Mouse (Mus musculus): ENCODE measurements around the gene Cd163l1. TPM values are rescaled to one million over a fixed set of nuclear protein-coding genes. Genes with fewer than 3 reads are reported as not detected.

Gene Cd163l1
- polyA plus RNA-seq, 1 experiment from 2014 or later = not detected

GRCm38 (mm10) chr7:140192445-140192844, 25.6 kb upstream of the Cd163l1 start:
- H3K4me2 ChIP-seq = no peak overlapping the region
- ATAC-seq = no peak
- 51% methylated on average over 2 of the region's 2 CpGs for WGBS
- no peak overlapping the region for H3K4me3 ChIP-seq
- no peaks in the 10 kb centered on the region for H3K36me3 ChIP-seq (ENCODE audit: poor library complexity, severe bottlenecking)
- H3K27ac ChIP-seq = no peak overlapping the region
- no peak overlapping the region for H3K9ac ChIP-seq
- no peaks in the 10 kb centered on the region for H3K9me3 ChIP-seq (replicated peaks)
- no peaks in the 10 kb centered on the region for H3K4me1 ChIP-seq
- H3K27me3 ChIP-seq = no peaks in the 10 kb centered on the region

DNA sequence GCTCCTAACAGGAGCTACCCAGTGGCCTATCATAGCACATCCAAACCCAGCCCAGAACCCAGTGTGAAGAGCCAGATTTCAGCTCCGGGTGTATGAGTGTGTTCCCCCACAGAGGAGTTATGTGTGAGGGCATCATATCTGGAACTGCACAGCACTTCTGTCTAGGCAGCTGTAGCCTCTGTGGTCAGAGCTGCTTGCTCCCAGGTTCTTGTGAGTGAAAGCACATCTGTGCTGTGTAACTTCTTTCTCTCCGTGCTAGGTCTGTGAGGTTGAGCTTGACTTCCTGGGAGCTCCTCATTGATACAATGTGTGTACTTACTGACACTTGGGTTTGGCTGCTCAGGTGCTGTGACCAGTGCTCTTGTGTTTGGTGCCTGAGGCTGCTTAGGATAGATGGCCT, 25.2 kb upstream of the Cd163l1 start:
- no peak overlapping the region for H3K4me2 ChIP-seq
- no peaks in the 10 kb centered on the region for H3K4me1 ChIP-seq
- H3K27ac ChIP-seq = no peak overlapping the region
- H3K27me3 ChIP-seq = no peaks in the 10 kb centered on the region
- no peak overlapping the region for H3K4me3 ChIP-seq
- H3K9me3 ChIP-seq (replicated peaks) = no peaks in the 10 kb centered on the region
- no peak for ATAC-seq
- no peak overlapping the region for H3K9ac ChIP-seq
- 88% methylated on average over 2 of the region's 2 CpGs for WGBS
- no peaks in the 10 kb centered on the region for H3K36me3 ChIP-seq (ENCODE audit: poor library complexity, severe bottlenecking)

GRCm38 (mm10) chr7:140194031-140194430, 24.0 kb upstream of the Cd163l1 start:
- ATAC-seq = no peak
- Histone ChIP-seq H3K4me2 (no peak overlapping the region), H3K27me3 (no peaks in the 10 kb centered on the region), H3K27ac (no peak overlapping the region), H3K9ac (no peak overlapping the region), H3K36me3 (ENCODE audit: poor library complexity, severe bottlenecking) (no peaks in the 10 kb centered on the region), H3K4me3 (no peak overlapping the region), H3K9me3 (replicated peaks) (no peaks in the 10 kb centered on the region), H3K4me1 (no peaks in the 10 kb centered on the region)
- 92% methylated on average over 4 of the region's 4 CpGs for WGBS

DNA sequence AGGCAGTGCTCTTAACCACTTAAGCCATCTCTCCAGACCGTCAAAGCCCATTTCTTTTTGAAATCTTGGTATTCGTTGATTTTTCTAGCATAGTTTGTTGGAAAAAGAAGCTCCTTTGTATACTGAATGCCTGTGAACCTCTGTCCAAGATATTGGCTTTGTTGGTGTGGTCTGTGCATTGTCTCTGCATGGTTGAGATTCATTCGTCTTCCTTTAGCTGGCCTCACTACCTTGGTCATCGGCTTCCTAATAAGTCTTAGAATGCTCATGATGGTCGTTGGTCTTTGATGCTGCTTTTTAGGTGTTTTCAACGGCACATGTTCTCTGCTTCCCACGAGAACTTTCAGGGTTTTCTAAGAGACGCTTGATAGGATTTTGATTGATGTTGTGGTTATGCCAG, 22.1 kb upstream of the Cd163l1 start:
- no peaks in the 10 kb centered on the region for H3K36me3 ChIP-seq (ENCODE audit: poor library complexity, severe bottlenecking)
- H3K4me3 ChIP-seq = no peak overlapping the region
- H3K9me3 ChIP-seq (replicated peaks) = no peaks in the 10 kb centered on the region
- no peak for ATAC-seq
- H3K4me1 ChIP-seq = no peaks in the 10 kb centered on the region
- no peak overlapping the region for H3K4me2 ChIP-seq
- no peaks in the 10 kb centered on the region for H3K27me3 ChIP-seq
- H3K9ac ChIP-seq = no peak overlapping the region
- no peak overlapping the region for H3K27ac ChIP-seq
- WGBS = 86% methylated on average over 8 of the region's 8 CpGs

DNA sequence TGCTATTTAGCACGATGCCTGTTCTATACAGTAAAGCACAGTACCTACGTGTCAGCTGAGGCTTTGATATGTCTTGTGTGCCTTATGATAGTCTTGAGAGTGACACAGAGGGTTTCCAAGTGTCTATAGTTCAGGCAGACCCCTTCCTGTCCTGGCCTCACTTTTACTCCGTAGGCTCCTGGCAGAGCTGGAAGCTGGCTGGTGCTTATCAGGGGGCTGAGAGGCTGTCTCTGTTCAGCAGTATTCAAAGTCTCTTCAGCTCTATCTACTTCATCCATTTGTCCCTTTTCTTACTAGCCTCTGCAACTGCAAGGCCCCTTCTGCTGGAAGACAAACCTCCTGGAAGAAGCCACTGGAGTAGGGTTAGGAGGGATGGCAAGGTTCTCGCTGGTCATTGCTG, 17.0 kb upstream of the Cd163l1 start:
- H3K9me3 ChIP-seq (replicated peaks) = no peaks in the 10 kb centered on the region
- ATAC-seq = no peak
- H3K4me1 ChIP-seq = no peaks in the 10 kb centered on the region
- no peak overlapping the region for H3K27ac ChIP-seq
- no peaks in the 10 kb centered on the region for H3K27me3 ChIP-seq
- no peak overlapping the region for H3K4me2 ChIP-seq
- H3K36me3 ChIP-seq (ENCODE audit: poor library complexity, severe bottlenecking) = no peaks in the 10 kb centered on the region
- 90% methylated on average over 4 of the region's 4 CpGs for WGBS
- no peak overlapping the region for H3K9ac ChIP-seq
- no peak overlapping the region for H3K4me3 ChIP-seq

- H3K4me2 ChIP-seq = no peak within 1 kb of the TSS
- no peak within 1 kb of the TSS for H3K9ac ChIP-seq
- H3K4me3 ChIP-seq = no peak within 1 kb of the TSS
- H3K27ac ChIP-seq = no peak within 1 kb of the TSS
- ATAC-seq = no peak
- H3K9me3 ChIP-seq (replicated peaks) = no peaks in the 10 kb centered on the region
- H3K4me1 ChIP-seq = no peaks in the 10 kb centered on the region
- H3K36me3 ChIP-seq (ENCODE audit: poor library complexity, severe bottlenecking) = no peaks in the 10 kb centered on the region
- 0 out of 2 replicates have a peak, but pooled peaks cover 3% of the 10 kb centered on the region for H3K27me3 ChIP-seq
Observed at GRCm38 (mm10) chr7:140205864-140206263, 12.2 kb upstream of the Cd163l1 start, which contains the start of gene Olfr524. Olfr524 (minus strand) TSS chr7:140205964.

DNA sequence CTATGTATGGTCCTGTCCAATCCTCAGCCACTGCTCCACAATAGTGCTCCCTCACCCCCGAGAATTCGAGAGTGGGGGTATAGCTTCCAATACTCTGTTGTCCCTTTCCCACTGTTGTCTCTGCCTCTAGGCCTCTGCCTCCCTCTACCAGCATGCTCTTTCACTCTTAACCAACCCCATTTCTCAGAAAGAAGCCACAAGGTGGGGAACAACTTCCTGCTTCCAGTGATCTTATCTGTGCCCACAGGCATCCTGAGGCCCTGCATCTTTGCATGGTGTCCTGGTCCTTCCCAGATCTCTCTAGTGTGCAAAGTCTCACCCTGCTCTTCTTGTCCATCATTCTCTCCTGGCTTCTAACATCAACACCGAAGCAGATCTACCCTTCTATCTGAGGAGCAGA, 11.2 kb upstream of the Cd163l1 start:
- WGBS = 87% methylated on average over 3 of the region's 3 CpGs
- H3K9me3 ChIP-seq (replicated peaks) = no peaks in the 10 kb centered on the region
- H3K4me2 ChIP-seq = no peak overlapping the region
- no peaks in the 10 kb centered on the region for H3K4me1 ChIP-seq
- H3K27ac ChIP-seq = no peak overlapping the region
- H3K9ac ChIP-seq = no peak overlapping the region
- no peaks in the 10 kb centered on the region for H3K36me3 ChIP-seq (ENCODE audit: poor library complexity, severe bottlenecking)
- no peak overlapping the region for H3K4me3 ChIP-seq
- ATAC-seq = no peak
- 0 out of 2 replicates have a peak, but pooled peaks cover 3% of the 10 kb centered on the region for H3K27me3 ChIP-seq

DNA sequence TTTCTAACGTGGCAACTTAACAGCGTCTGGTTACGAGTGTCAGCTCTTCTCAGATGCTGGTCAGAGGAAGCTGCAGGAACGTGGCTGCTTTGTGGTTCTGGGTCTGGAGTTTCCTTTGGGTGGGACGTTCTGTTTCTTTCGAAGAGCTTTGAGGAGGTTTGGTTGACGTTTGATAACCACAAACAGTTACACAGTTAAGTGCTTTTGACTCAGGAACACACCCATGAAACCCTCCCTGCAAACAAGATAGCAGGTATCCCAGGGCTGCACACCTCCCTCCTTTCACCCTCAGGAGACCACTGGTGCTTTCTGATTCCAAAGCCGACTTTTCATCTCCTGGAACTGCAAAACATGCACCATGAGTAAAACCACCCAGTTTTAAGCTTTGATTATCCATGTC, 9.9 kb upstream of the Cd163l1 start:
- no peaks in the 10 kb centered on the region for H3K9me3 ChIP-seq (replicated peaks)
- H3K4me3 ChIP-seq = no peak overlapping the region
- H3K27me3 ChIP-seq = 0 out of 2 replicates have a peak, but pooled peaks cover 3% of the 10 kb centered on the region
- no peak overlapping the region for H3K4me2 ChIP-seq
- no peak overlapping the region for H3K9ac ChIP-seq
- no peak overlapping the region for H3K27ac ChIP-seq
- H3K4me1 ChIP-seq = no peaks in the 10 kb centered on the region
- no peaks in the 10 kb centered on the region for H3K36me3 ChIP-seq (ENCODE audit: poor library complexity, severe bottlenecking)
- no peak for ATAC-seq
- WGBS = 80% methylated on average over 8 of the region's 8 CpGs

DNA sequence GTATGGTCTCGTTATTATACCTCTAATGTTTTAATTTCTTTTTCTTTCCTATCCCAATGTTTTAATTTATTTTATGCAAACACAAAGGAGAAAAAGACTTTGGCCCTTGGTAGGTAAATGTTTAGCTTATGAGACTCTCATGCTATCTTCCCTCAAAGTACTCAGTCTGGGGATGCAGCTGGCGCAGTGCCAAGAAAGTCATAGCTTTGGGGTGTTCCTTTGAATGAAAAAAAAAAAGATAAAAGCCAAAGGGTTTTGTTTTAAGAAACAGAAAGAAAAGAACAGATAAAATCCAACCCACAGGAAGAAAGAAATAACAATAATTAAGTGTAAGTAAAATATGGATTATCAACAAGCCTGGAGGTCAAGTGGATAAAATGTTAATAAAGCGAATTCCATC, 9.4 kb upstream of the Cd163l1 start:
- Histone ChIP-seq H3K4me1 (no peaks in the 10 kb centered on the region), H3K27ac (no peak overlapping the region), H3K36me3 (ENCODE audit: poor library complexity, severe bottlenecking) (no peaks in the 10 kb centered on the region), H3K4me2 (no peak overlapping the region), H3K9ac (no peak overlapping the region), H3K27me3 (0 out of 2 replicates have a peak, but pooled peaks cover 3% of the 10 kb centered on the region), H3K4me3 (no peak overlapping the region), H3K9me3 (replicated peaks) (no peaks in the 10 kb centered on the region)
- WGBS = 89% methylated on average over 3 of the region's 3 CpGs
- no peak for ATAC-seq

GRCm38 (mm10) chr7:140213841-140214240, 4.2 kb upstream of the Cd163l1 start:
- H3K4me3 ChIP-seq = no peak overlapping the region
- H3K9ac ChIP-seq = no peak overlapping the region
- no peak overlapping the region for H3K4me2 ChIP-seq
- no peak overlapping the region for H3K27ac ChIP-seq
- no peaks in the 10 kb centered on the region for H3K27me3 ChIP-seq
- H3K36me3 ChIP-seq (ENCODE audit: poor library complexity, severe bottlenecking) = no peaks in the 10 kb centered on the region
- no peaks in the 10 kb centered on the region for H3K9me3 ChIP-seq (replicated peaks)
- ATAC-seq = no peak
- no peaks in the 10 kb centered on the region for H3K4me1 ChIP-seq
- WGBS = 84% methylated on average over 5 of the region's 5 CpGs

- Histone ChIP-seq H3K36me3 (ENCODE audit: poor library complexity, severe bottlenecking) (no peaks in the 10 kb centered on the region), H3K4me1 (no peaks in the 10 kb centered on the region), H3K4me2 (no peak overlapping the region), H3K9me3 (replicated peaks) (no peaks in the 10 kb centered on the region), H3K9ac (no peak overlapping the region), H3K4me3 (no peak overlapping the region), H3K27ac (no peak overlapping the region), H3K27me3 (no peaks in the 10 kb centered on the region)
- WGBS = 41% methylated on average over 1 of the region's 1 CpGs
- no peak for ATAC-seq
Observed at GRCm38 (mm10) chr7:140219268-140219667, 1.2 kb downstream of the Cd163l1 start.

DNA sequence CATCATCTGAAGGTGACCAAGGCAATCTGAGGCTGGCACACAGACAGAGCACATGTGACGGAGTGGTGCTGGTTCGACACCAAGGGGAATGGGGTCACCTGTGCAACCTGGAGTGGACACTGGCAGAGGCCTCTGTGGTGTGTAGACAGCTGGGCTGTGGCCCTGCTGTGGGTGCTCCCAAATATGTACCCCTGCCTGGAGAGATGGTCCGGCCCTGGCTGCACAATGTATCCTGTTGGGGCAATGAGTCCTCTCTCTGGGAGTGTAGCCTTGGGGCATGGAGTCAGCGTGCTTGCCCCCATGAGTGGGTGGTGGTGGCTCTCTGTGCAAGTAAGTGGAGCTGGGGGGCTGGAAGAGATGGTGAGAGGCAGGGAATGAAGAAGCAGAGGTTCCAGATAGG, 2.3 kb downstream of the Cd163l1 start:
- Histone ChIP-seq H3K27ac (no peak overlapping the region), H3K9me3 (replicated peaks) (no peaks in the 10 kb centered on the region), H3K4me3 (no peak overlapping the region), H3K27me3 (no peaks in the 10 kb centered on the region), H3K4me1 (no peaks in the 10 kb centered on the region), H3K36me3 (ENCODE audit: poor library complexity, severe bottlenecking) (no peaks in the 10 kb centered on the region), H3K4me2 (no peak overlapping the region), H3K9ac (no peak overlapping the region)
- 89% methylated on average over 4 of the region's 4 CpGs for WGBS
- ATAC-seq = no peak

DNA sequence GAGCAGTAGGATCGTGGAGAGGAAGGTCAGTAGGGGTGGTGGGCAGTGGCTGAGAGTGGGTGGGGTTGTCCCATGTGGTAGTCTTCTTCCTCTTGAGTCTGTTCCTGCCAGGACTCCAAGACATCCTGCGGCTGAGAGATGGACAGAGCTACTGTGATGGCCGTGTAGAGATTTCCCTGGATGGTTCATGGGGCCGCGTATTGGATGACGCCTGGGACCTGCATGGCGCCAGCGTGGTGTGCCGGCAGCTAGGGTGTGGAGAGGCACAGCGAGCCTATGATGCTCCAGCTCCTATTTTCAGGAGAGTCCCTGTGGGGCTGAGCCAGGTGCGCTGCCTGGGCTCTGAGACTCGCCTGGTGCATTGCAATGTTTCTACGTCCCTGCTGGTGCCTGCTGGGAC, 6.1 kb downstream of the Cd163l1 start:
- Histone ChIP-seq H3K27me3 (no peaks in the 10 kb centered on the region), H3K4me3 (no peak overlapping the region), H3K4me1 (no peaks in the 10 kb centered on the region), H3K9me3 (replicated peaks) (no peaks in the 10 kb centered on the region), H3K36me3 (ENCODE audit: poor library complexity, severe bottlenecking) (no peaks in the 10 kb centered on the region), H3K9ac (no peak overlapping the region), H3K27ac (no peak overlapping the region), H3K4me2 (no peak overlapping the region)
- WGBS = 89% methylated on average over 13 of the region's 13 CpGs
- ATAC-seq = no peak
